Mouse (Mus musculus) kidney, postnatal 0 days (tissue): ENCODE data around the gene Gabra5. TPM values are rescaled to one million over a fixed set of nuclear protein-coding genes. Genes with fewer than 3 reads are reported as not detected.

ENCODE experiments used
- ATAC-seq: fragments of 200-750 bp; cut with Nextera tagmentation; replicated peaks from 2 replicates; pipeline ENCODE4 v1.8.0; 2017; ENCODE audit warnings: low read depth, moderate number of reproducible peaks, moderate TSS enrichment, moderate library complexity; ENCODE audit not compliant: low FRiP score
- DNase-seq: peaks from one replicate; pipeline ENCODE4 v3.0.0-alpha.2; 2016; ENCODE audit warnings: low spot score
- H3K27ac ChIP-seq: fragments of 300-500 bp; sonication (generic); 2 replicates; pipeline ENCODE4 v1.5.1; 2014; ENCODE audit warnings: mild to moderate bottlenecking
- H3K27me3 ChIP-seq: fragments of 300-500 bp; sonication (generic); 2 replicates; pipeline ENCODE4 v1.6.1; 2014; ENCODE audit warnings: low read length, mixed read lengths; ENCODE audit not compliant: insufficient read depth
- H3K36me3 ChIP-seq: fragments of 300-500 bp; sonication (generic); 2 replicates; pipeline ENCODE4 v1.6.1; 2014; ENCODE audit warnings: low read length, mixed read lengths; ENCODE audit not compliant: insufficient read depth
- H3K4me1 ChIP-seq: fragments of 300-500 bp; sonication (generic); replicated peaks from 2 replicates; pipeline ENCODE4 v1.6.1; 2014; ENCODE audit warnings: antibody characterized with exemption, low read length, mixed read lengths; ENCODE audit not compliant: insufficient read depth
- H3K4me2 ChIP-seq: fragments of 300-500 bp; sonication (generic); 2 replicates; pipeline ENCODE4 v1.6.1; 2014; ENCODE audit warnings: mild to moderate bottlenecking, low read length, moderate library complexity, mixed read lengths
- H3K4me3 ChIP-seq: fragments of 300-500 bp; sonication (generic); replicated peaks from 2 replicates; pipeline ENCODE4 v1.5.1; 2014; ENCODE audit warnings: low read depth, low read length
- H3K9ac ChIP-seq: fragments of 300-500 bp; sonication (generic); 2 replicates; pipeline ENCODE4 v1.6.1; 2014; ENCODE audit warnings: low read depth, low read length
- H3K9me3 ChIP-seq: fragments of 300-500 bp; sonication (generic); replicated peaks from 2 replicates; pipeline ENCODE4 v1.6.1; 2016; ENCODE audit warnings: low read length, inconsistent platforms, mixed read lengths
- CTCF ChIP-seq: IDR thresholded peaks from 2 replicates; pipeline ENCODE4 v1.5.1; 2016; ENCODE audit warnings: antibody characterized with exemption, low read depth, mild to moderate bottlenecking, moderate library complexity
- whole genome bisulfite sequencing: fragments of 180-500 bp; shearing (Covaris S2); extraction: QIAGEN DNeasy Blood & Tissue Kit; methylation state at CpG from one replicate; pipeline ENCODE4 v1.1.7; 2014; 5-methylcytosine and 5-hydroxymethylcytosine counted together
- polyA plus RNA-seq: library from polyadenylated mRNA; unstranded; fragments of >200 nt; fragmentation: Nextera tagmentation; extraction: Ambion mirVana; gene quantifications from 2 replicates; pipeline ENCODE4 v1.2.1, GENCODE M21; 2015

The Gabra5 gene
- polyA plus RNA-seq, 1 experiment from 2014 or later = 0.08 TPM

DNA sequence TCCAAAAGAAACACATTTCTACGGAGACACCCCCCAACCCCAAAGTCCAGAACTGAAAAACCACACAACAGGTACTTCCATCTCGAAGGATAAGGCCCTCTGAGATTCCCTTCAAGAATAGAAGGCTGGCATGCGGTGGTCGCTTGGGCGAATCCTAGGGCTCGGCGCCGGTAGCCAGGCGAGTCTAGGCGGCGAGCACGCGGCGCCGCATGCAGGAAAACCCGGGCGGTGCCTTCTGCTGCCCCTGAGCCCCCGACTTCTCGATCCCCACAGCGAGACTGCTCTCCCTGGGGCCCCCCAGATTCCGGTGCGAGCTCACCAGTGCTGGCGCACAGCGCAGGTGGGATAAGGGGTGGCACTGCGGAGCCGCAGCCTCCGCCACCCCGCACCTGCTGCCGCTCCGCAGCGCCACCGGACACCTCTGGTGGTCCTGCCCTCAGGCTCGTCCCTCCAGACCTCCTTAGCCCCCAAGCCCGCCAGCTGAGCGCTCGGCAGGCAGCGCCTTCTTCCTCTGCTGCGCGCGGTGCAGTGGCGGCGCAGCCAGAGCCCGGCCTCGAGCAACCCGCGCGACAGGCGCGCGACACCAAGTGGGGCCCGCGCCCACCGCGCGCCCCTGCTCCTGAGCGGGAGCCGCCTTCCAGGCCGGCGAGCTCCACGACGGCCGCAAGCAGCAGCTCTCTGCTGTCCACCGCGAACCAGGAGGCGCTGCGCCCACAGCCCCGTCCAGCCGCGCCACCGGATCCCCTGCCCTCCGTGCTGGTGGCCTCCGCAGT, 813 bp downstream of the Gabra5 start:
- Histone ChIP-seq H3K4me1 (no peaks in the 10 kb centered on the region; the same call in 1 of the 2 replicates), H3K27me3 (peaks cover 33% of the 10 kb centered on the region), H3K9me3 (no peaks in the 10 kb centered on the region), H3K27ac (no peak overlapping the region), H3K4me3 (peak overlapping the region; percentile 24), H3K4me2 (peak overlapping the region; percentile 52), H3K9ac (no peak overlapping the region), H3K36me3 (no peaks in the 10 kb centered on the region)
- WGBS = 4% methylated on average over 38 of the region's 72 CpGs
- ATAC-seq (peak; percentile 57), DNase-seq (peak; percentile 2)
- no peak for TF ChIP-seq CTCF

GRCm38 (mm10) chr7:57502809-57503208, 7.0 kb downstream of the Gabra5 start:
- Histone ChIP-seq H3K4me2 (no peak overlapping the region), H3K36me3 (no peaks in the 10 kb centered on the region), H3K4me3 (no peak overlapping the region), H3K4me1 (no peaks in the 10 kb centered on the region), H3K27ac (no peak overlapping the region), H3K27me3 (0 out of 2 replicates have a peak, but pooled peaks cover 2% of the 10 kb centered on the region), H3K9me3 (no peaks in the 10 kb centered on the region), H3K9ac (no peak overlapping the region)
- ATAC-seq = no peak
- WGBS = 80% methylated on average over 4 of the region's 4 CpGs
- no peak for DNase-seq
- TF ChIP-seq CTCF = no peak

DNA sequence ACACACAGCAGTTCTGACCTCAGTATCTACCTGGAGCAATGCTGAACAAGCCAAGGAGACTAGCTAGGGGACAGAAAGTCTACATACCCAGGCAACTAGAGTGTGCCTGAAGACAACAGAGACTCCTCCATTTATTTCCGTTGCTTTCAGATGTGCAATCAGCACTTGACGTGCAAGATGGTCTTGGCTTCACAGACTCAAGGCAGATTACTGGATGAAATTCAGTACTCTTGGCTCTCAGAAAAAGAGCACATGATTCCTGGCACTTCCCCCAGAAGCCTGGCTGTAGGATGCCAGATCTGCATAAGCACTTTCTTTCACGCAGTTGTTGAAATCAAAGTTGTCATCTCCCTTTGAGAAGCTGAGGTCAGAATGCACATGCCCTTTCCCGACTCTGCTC, 18.1 kb downstream of the Gabra5 start:
- no peak overlapping the region for H3K4me2 ChIP-seq
- no peaks in the 10 kb centered on the region for H3K27me3 ChIP-seq
- 80% methylated on average over 4 of the region's 4 CpGs for WGBS
- H3K9me3 ChIP-seq = no peaks in the 10 kb centered on the region
- no peak overlapping the region for H3K27ac ChIP-seq
- DNase-seq (no peak), ATAC-seq (no peak)
- H3K4me1 ChIP-seq = no peaks in the 10 kb centered on the region
- TF ChIP-seq CTCF = no peak
- H3K9ac ChIP-seq = no peak overlapping the region
- no peak overlapping the region for H3K4me3 ChIP-seq
- no peaks in the 10 kb centered on the region for H3K36me3 ChIP-seq

- WGBS = 68% methylated on average over 6 of the region's 6 CpGs
- Histone ChIP-seq H3K27me3 (no peaks in the 10 kb centered on the region), H3K36me3 (no peaks in the 10 kb centered on the region), H3K4me3 (no peak overlapping the region), H3K4me1 (no peaks in the 10 kb centered on the region), H3K4me2 (no peak overlapping the region), H3K9me3 (no peaks in the 10 kb centered on the region), H3K9ac (no peak overlapping the region), H3K27ac (no peak overlapping the region)
- ATAC-seq = no peak
- no peak for DNase-seq
- no peak for TF ChIP-seq CTCF
Observed at GRCm38 (mm10) chr7:57486907-57487306, 23.0 kb downstream of the Gabra5 start.

DNA sequence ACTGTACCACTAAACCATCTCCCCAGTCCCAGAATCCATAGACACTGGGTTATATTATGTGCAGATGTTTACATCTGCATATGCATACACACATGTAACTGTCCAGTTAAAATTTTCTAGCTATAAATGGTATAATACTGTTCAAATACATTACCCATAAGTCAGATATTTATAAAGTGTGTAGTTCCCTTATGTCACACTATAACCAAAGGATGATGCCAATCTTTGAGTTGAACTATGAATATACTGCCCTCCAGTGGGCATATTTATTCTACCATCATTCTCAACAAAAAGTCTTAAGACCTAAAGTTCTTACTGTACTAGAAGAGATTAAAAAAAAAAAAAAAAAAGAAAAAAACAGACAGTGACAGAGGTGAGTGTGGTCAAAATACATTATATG, 27.0 kb downstream of the Gabra5 start:
- peak; percentile 26 for DNase-seq
- H3K27me3 ChIP-seq = no peaks in the 10 kb centered on the region
- H3K9ac ChIP-seq = no peak overlapping the region
- no peak overlapping the region for H3K4me2 ChIP-seq
- no peak overlapping the region for H3K4me3 ChIP-seq
- no peak overlapping the region for H3K27ac ChIP-seq
- H3K36me3 ChIP-seq = no peaks in the 10 kb centered on the region
- peak; percentile 51 for TF ChIP-seq CTCF
- H3K9me3 ChIP-seq = no peaks in the 10 kb centered on the region
- H3K4me1 ChIP-seq = no peaks in the 10 kb centered on the region
- ATAC-seq = no peak

GRCm38 (mm10) chr7:57473811-57474525, 35.9 kb downstream of the Gabra5 start:
- DNase-seq (peak; percentile 76), ATAC-seq (peak; percentile 61; the same call in 1 of the 2 replicates)
- H3K27me3 ChIP-seq = no peaks in the 10 kb centered on the region
- no peak overlapping the region for H3K4me3 ChIP-seq
- H3K9me3 ChIP-seq = no peaks in the 10 kb centered on the region
- no peak overlapping the region for H3K27ac ChIP-seq
- peak; percentile 76 for TF ChIP-seq CTCF
- WGBS = 74% methylated on average over 4 of the region's 4 CpGs
- no peak overlapping the region for H3K4me2 ChIP-seq
- no peaks in the 10 kb centered on the region for H3K36me3 ChIP-seq
- no peaks in the 10 kb centered on the region for H3K4me1 ChIP-seq
- no peak overlapping the region for H3K9ac ChIP-seq
